Mouse (Mus musculus) lung, postnatal 36 days (tissue): ENCODE results near the gene Oxsm.

Experiments
- DNase-seq: peaks from one replicate; pipeline ENCODE4 v3.0.0; 2022; ENCODE audit warnings: mixed read lengths

Oxsm gene

GRCm38 (mm10) chr14:16249171-16249874, at the start of gene Oxsm, which contains the start of gene Ngly1:
Oxsm (minus strand) TSS chr14:16249808.
Ngly1 (plus strand) TSS chr14:16249280.
- peak; percentile 78 for DNase-seq

- DNase-seq: no peak
Measured at GRCm38 (mm10) chr14:16296816-16297468, 47.3 kb upstream of the Oxsm start.

GRCm38 (mm10) chr14:16293921-16294320, 44.3 kb upstream of the Oxsm start:
- no peak for DNase-seq

GRCm38 (mm10) chr14:16293015-16293414, 43.4 kb upstream of the Oxsm start:
- DNase-seq: no peak

GRCm38 (mm10) chr14:16292371-16292770, 42.8 kb upstream of the Oxsm start:
- no peak for DNase-seq

- DNase-seq: no peak
Measured at GRCm38 (mm10) chr14:16283966-16284365, 34.4 kb upstream of the Oxsm start.

- no peak for DNase-seq
Measured at GRCm38 (mm10) chr14:16279196-16279595, 29.6 kb upstream of the Oxsm start.

GRCm38 (mm10) chr14:16273677-16274076, 24.1 kb upstream of the Oxsm start:
- DNase-seq: no peak

- DNase-seq: no peak
Measured at GRCm38 (mm10) chr14:16269776-16270175, 20.2 kb upstream of the Oxsm start.

- no peak for DNase-seq
Measured at GRCm38 (mm10) chr14:16267028-16267427, 17.4 kb upstream of the Oxsm start.

GRCm38 (mm10) chr14:16261869-16262268, 12.3 kb upstream of the Oxsm start:
- DNase-seq: no peak

GRCm38 (mm10) chr14:16260541-16260940, 10.9 kb upstream of the Oxsm start:
- DNase-seq: no peak

GRCm38 (mm10) chr14:16256209-16256608, 6.6 kb upstream of the Oxsm start:
- peak; percentile 32 for DNase-seq

- DNase-seq: no peak
Measured at GRCm38 (mm10) chr14:16255745-16256144, 6.1 kb upstream of the Oxsm start.

- no peak for DNase-seq
Measured at GRCm38 (mm10) chr14:16250099-16250498, 491 bp upstream of the Oxsm start.

GRCm38 (mm10) chr14:16248603-16249157, 928 bp downstream of the Oxsm start:
- DNase-seq: no peak

GRCm38 (mm10) chr14:16248135-16248534, 1.5 kb downstream of the Oxsm start:
- DNase-seq: peak; percentile 28

GRCm38 (mm10) chr14:16246340-16246912, 3.2 kb downstream of the Oxsm start:
- DNase-seq: no peak

- no peak for DNase-seq
Measured at GRCm38 (mm10) chr14:16245127-16245526, 4.5 kb downstream of the Oxsm start.

- no peak for DNase-seq
Measured at GRCm38 (mm10) chr14:16244370-16244769, 5.2 kb downstream of the Oxsm start.

- peak; percentile 87 for DNase-seq
Measured at GRCm38 (mm10) chr14:16243603-16244209, 5.9 kb downstream of the Oxsm start.

- DNase-seq: peak; percentile 93
Measured at GRCm38 (mm10) chr14:16242947-16243602, 6.5 kb downstream of the Oxsm start.
